Mouse (Mus musculus) midbrain, embryonic 14.5 days (tissue): Measurements from ENCODE around the gene Mnt. TPM values are rescaled to one million over a fixed set of nuclear protein-coding genes. Genes with fewer than 3 reads are reported as not detected.
A peak's percentile ranks its signal among the peaks of the same experiment; 100 is the strongest.

Experiments used
- ATAC-seq: fragments of 200-750 bp; cut with Nextera tagmentation; 2 replicates; pipeline ENCODE4 v1.8.0; 2017; ENCODE audit warnings: moderate number of reproducible peaks, moderate library complexity; ENCODE audit not compliant: low FRiP score, low TSS enrichment
- DNase-seq: peaks from one replicate; pipeline ENCODE4 v3.0.0-alpha.2; 2015
- H3K27ac ChIP-seq: fragments of 300-500 bp; sonication (generic); replicated peaks from 2 replicates; pipeline ENCODE4 v1.5.1; 2014; ENCODE audit warnings: mild to moderate bottlenecking, low read depth, low read length, moderate library complexity
- H3K27me3 ChIP-seq: fragments of 300-500 bp; sonication (generic); 2 replicates; pipeline ENCODE4 v1.6.1; 2014; ENCODE audit warnings: low read length, control low read depth, mixed read lengths; ENCODE audit not compliant: control insufficient read depth, insufficient read depth
- H3K36me3 ChIP-seq: fragments of 300-500 bp; sonication (generic); 2 replicates; pipeline ENCODE4 v1.6.1; 2014; ENCODE audit warnings: low read length, control low read depth; ENCODE audit not compliant: control insufficient read depth, insufficient read depth
- H3K4me1 ChIP-seq: fragments of 300-500 bp; sonication (generic); 2 replicates; pipeline ENCODE4 v1.6.1; 2014; ENCODE audit warnings: mild to moderate bottlenecking, antibody characterized with exemption, low read length, control low read depth; ENCODE audit not compliant: control insufficient read depth, insufficient read depth
- H3K4me2 ChIP-seq: fragments of 300-500 bp; sonication (generic); 2 replicates; pipeline ENCODE4 v1.6.1; 2014; ENCODE audit warnings: mild to moderate bottlenecking, low read length, moderate library complexity
- H3K4me3 ChIP-seq: fragments of 300-500 bp; sonication (generic); replicated peaks from 2 replicates; pipeline ENCODE4 v1.5.1; 2014; ENCODE audit warnings: low read depth, low read length
- H3K9ac ChIP-seq: fragments of 300-500 bp; sonication (generic); replicated peaks from 2 replicates; pipeline ENCODE4 v1.6.1; 2014; ENCODE audit warnings: mild to moderate bottlenecking, low read length, moderate library complexity
- H3K9me3 ChIP-seq: fragments of 300-500 bp; sonication (generic); 2 replicates; pipeline ENCODE4 v1.6.1; 2016; ENCODE audit warnings: low read length, control low read depth, mixed read lengths; ENCODE audit not compliant: control insufficient read depth
- WGBS: fragments of 180-500 bp; shearing (Covaris S2); extraction: QIAGEN DNeasy Blood & Tissue Kit; methylation state at CpG from one replicate; pipeline ENCODE4 v1.1.7; 2014; 5-methylcytosine and 5-hydroxymethylcytosine counted together
- polyA plus RNA-seq: library from polyadenylated mRNA; unstranded; fragments of >200 nt; fragmentation: Nextera tagmentation; extraction: Ambion mirVana; gene quantifications from 2 replicates; pipeline ENCODE4 v1.2.1, GENCODE M21; 2014

Gene Mnt
- polyA plus RNA-seq, 1 experiment from 2014 or later: 9.8 TPM

DNA sequence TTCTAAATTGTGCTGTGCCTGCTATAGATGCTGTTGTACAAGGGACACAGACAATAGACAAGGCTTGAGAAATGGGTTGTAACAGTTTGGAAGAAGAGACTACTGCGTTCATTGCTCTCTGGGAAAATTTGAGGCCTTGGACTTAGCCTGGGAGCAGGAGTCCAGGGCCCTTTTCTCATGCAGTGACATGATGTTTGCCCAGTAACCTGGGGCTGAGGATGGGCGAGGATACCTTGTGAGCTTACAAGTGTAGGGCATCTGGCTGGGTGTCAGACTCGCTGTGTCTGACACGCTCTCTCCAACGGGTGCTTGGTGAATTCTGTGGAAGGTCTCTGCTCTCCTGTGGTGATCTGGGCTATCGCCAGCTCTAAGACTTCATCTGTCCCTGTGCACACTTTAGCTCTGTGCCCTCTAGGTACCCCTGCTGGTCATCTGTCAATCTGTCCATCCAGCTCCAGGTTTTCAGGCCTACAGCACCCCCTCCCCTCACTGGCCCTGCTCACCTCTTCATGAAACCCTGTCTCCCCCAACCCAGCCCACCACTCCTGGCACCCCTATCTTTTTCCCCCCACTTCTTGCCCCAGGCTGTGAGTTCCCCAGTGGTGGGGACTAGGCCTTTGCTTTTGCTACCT, 5.0 kb downstream of the Mnt start:
- H3K4me3 ChIP-seq: no peak overlapping the region
- H3K9me3 ChIP-seq: no peaks in the 10 kb centered on the region
- H3K9ac ChIP-seq: no peak overlapping the region
- no peak overlapping the region for H3K4me2 ChIP-seq
- H3K4me1 ChIP-seq: peaks cover 22% of the 10 kb centered on the region
- 86% methylated on average over 6 of the region's 6 CpGs for WGBS
- no peaks in the 10 kb centered on the region for H3K27me3 ChIP-seq
- 0 out of 2 replicates have a peak, but pooled peaks cover 14% of the 10 kb centered on the region for H3K36me3 ChIP-seq
- H3K27ac ChIP-seq: no peak overlapping the region
- DNase-seq (no peak), ATAC-seq (no peak)

- no peak for ATAC-seq
- DNase-seq: no peak
- Histone ChIP-seq H3K9ac (no peak overlapping the region), H3K4me2 (no peak overlapping the region), H3K36me3 (0 out of 2 replicates have a peak, but pooled peaks cover 15% of the 10 kb centered on the region), H3K4me1 (peaks cover 22% of the 10 kb centered on the region), H3K4me3 (no peak overlapping the region), H3K27ac (no peak overlapping the region), H3K27me3 (no peaks in the 10 kb centered on the region), H3K9me3 (no peaks in the 10 kb centered on the region)
- WGBS: 93% methylated on average over 22 of the region's 22 CpGs
These were observed 5.7 kb downstream of the Mnt start for GRCm38 (mm10) chr11:74836225-74837055.

DNA sequence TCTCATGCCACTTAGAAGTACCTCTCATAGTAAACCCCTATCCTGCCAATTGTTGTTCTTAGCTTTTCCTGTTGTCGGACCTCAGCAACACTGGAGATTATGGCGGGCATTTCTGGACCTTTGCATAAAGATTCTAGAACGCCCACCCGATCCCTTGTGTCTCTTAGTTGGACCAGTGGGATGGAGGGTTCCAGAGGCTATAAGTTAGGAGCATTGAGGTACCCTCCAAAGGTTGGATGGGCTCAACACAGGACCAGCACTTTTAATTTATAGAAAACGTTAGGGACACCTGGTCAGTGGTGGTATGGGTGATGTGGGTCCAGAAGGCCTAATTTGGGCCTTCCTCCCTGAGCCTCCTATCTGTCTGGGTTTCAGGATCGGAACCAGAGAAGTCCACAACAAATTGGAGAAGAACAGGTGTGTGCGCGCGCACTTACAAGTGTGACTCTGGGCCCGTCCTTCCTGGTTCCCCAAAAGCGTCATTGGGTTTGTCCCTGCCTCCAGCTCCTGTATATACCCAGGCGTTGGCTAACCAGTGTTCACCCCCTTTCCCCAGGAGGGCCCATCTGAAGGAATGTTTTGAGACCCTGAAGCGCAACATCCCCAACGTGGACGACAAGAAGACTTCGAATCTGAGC, 6.5 kb downstream of the Mnt start:
- no peak for ATAC-seq
- no peaks in the 10 kb centered on the region for H3K9me3 ChIP-seq
- WGBS: 46% methylated on average over 16 of the region's 16 CpGs

DNA sequence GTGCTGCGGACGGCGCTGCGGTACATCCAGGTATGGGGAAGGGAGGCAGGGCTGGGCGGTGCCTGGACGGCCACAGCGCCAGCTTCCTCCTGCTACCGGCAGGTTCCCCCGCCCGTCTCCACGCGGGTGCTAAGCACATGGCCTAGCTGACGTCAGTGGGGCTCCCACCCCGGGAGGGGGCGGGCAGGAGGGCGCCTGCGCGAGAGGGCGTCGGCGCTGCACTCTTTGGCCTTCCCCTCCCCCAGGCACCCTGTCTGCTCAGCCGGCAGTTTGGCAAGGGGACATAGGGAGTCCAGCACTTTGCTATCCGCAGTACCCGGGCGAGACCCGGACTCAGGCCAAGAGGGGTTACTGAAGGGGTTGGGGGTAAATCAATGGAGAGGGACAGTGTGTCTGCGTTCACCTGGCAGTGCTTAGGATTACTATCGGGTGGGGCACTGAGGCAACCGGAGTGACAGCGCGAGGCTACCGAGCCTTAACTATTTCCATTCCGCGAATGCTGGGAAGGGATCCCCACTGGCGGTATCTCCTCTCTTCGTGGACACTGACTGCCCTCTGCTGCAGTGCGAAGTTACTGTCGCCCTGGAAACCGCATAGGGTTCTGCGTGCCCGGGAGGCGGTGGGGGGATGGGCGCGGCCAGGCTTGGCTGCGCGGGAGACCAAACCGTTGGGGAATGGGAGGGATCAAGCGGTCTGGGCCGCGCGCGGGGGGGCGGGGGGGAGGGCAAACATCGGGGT, 7.1 kb downstream of the Mnt start:
- peak overlapping the region; percentile 49 for H3K4me3 ChIP-seq
- WGBS: 1% methylated on average over 54 of the region's 54 CpGs
- H3K9me3 ChIP-seq: no peaks in the 10 kb centered on the region
- H3K4me2 ChIP-seq: peak overlapping the region; percentile 80
- peaks cover 25% of the 10 kb centered on the region for H3K36me3 ChIP-seq
- DNase-seq (peak; percentile 88), ATAC-seq (peak; percentile 70)
- peak overlapping the region; percentile 89 for H3K27ac ChIP-seq
- H3K4me1 ChIP-seq: peaks cover 17% of the 10 kb centered on the region
- peak overlapping the region; percentile 59 for H3K9ac ChIP-seq
- H3K27me3 ChIP-seq: no peaks in the 10 kb centered on the region

More for the DNA sequence above, 6.5 kb downstream of the Mnt start:
- H3K27ac ChIP-seq: peak overlapping the region; percentile 89
- peaks cover 18% of the 10 kb centered on the region; the same call in 1 of the 2 replicates for H3K36me3 ChIP-seq
- DNase-seq: no peak
- H3K4me3 ChIP-seq: peak overlapping the region; percentile 49
- H3K4me1 ChIP-seq: peaks cover 22% of the 10 kb centered on the region
- H3K4me2 ChIP-seq: peak overlapping the region; percentile 80
- H3K9ac ChIP-seq: peak overlapping the region; percentile 59; the same call in 1 of the 2 replicates
- no peaks in the 10 kb centered on the region for H3K27me3 ChIP-seq

GRCm38 (mm10) chr11:74838441-74838840, 7.7 kb downstream of the Mnt start:
- Histone ChIP-seq H3K4me2 (peak overlapping the region; percentile 80), H3K27ac (peak overlapping the region; percentile 89), H3K36me3 (peaks cover 31% of the 10 kb centered on the region), H3K9ac (peak overlapping the region; percentile 59), H3K4me3 (peak overlapping the region; percentile 49), H3K4me1 (peaks cover 11% of the 10 kb centered on the region), H3K9me3 (no peaks in the 10 kb centered on the region), H3K27me3 (no peaks in the 10 kb centered on the region)
- WGBS: 0% methylated on average over 34 of the region's 35 CpGs
- peak; percentile 76 for ATAC-seq
- DNase-seq: peak; percentile 94

GRCm38 (mm10) chr11:74838971-74839370, 8.3 kb downstream of the Mnt start:
- peak; percentile 36 for DNase-seq
- Histone ChIP-seq H3K9ac (peak overlapping the region; percentile 59; the same call in 1 of the 2 replicates), H3K4me2 (peak overlapping the region; percentile 80), H3K4me3 (peak overlapping the region; percentile 49), H3K36me3 (peaks cover 36% of the 10 kb centered on the region), H3K4me1 (peaks cover 10% of the 10 kb centered on the region), H3K27ac (peak overlapping the region; percentile 89), H3K27me3 (no peaks in the 10 kb centered on the region), H3K9me3 (no peaks in the 10 kb centered on the region)
- 49% methylated on average over 6 of the region's 6 CpGs for WGBS
- no peak for ATAC-seq

GRCm38 (mm10) chr11:74839860-74840715, 9.4 kb downstream of the Mnt start:
- peaks cover 47% of the 10 kb centered on the region for H3K36me3 ChIP-seq
- H3K4me3 ChIP-seq: no peak overlapping the region
- no peak for ATAC-seq
- H3K9ac ChIP-seq: no peak overlapping the region
- H3K4me1 ChIP-seq: peaks cover 10% of the 10 kb centered on the region
- no peaks in the 10 kb centered on the region for H3K9me3 ChIP-seq
- H3K27ac ChIP-seq: no peak overlapping the region
- WGBS: 94% methylated on average over 19 of the region's 19 CpGs
- no peak overlapping the region for H3K4me2 ChIP-seq
- H3K27me3 ChIP-seq: no peaks in the 10 kb centered on the region
- DNase-seq: no peak
